Mouse (Mus musculus) heart, postnatal 25 days (tissue): ENCODE data around the gene Cst7. TPM values are rescaled to one million over a fixed set of nuclear protein-coding genes. Genes with fewer than 3 reads are reported as not detected.
"Not testable (repeated sequence)": the region's sequence is repeated elsewhere in the genome, so short reads cannot be mapped to it uniquely, and the experiment has no call there.

Experiments
- DNase-seq: peaks from one replicate; pipeline ENCODE4 v3.0.0; 2022; ENCODE audit warnings: low spot score
- intact Hi-C: fragments of 180-260 bp; cut with DNase I; formaldehyde crosslinking; loops from one replicate; pipeline ENCODE4 v1.15.1; 2025
- total RNA-seq, 2 experiments: library from RNA; stranded (reverse); gene quantifications; 2 replicates each; pipeline ENCODE4 v1.2.3; 2021

The Cst7 gene
- total RNA-seq, result not detected

GRCm38 (mm10) chr2:150569847-150570590 lies at the start of gene Cst7:
Cst7 (plus strand) TSS chr2:150570415.
- intact Hi-C loops, result no loop called here
- no peak for DNase-seq

- no peak for DNase-seq
- intact Hi-C loops, result no loop called here
Measured at GRCm38 (mm10) chr2:150525703-150526207, 44.5 kb upstream of the Cst7 start.

- DNase-seq, intact Hi-C loops: not testable (repeated sequence)
Measured at GRCm38 (mm10) chr2:150549576-150549975, 20.6 kb upstream of the Cst7 start.

- intact Hi-C loops, result loop anchor here (2.0 kb wide), 1 partner anchor 116 kb away; no protein-coding TSS in a partner anchor
- no peak for DNase-seq
Measured at GRCm38 (mm10) chr2:150558568-150558967, 11.6 kb upstream of the Cst7 start.

- DNase-seq, result no peak
- intact Hi-C loops, result no loop called here
Measured at GRCm38 (mm10) chr2:150567051-150567450, 3.2 kb upstream of the Cst7 start.

- intact Hi-C loops, result no loop called here
Measured at GRCm38 (mm10) chr2:150570761-150571160, 546 bp downstream of the Cst7 start.

GRCm38 (mm10) chr2:150572463-150572862 lies 2.2 kb downstream of the Cst7 start:
- intact Hi-C loops, result no loop called here
- DNase-seq, result no peak

More at GRCm38 (mm10) chr2:150570761-150571160, 546 bp downstream of the Cst7 start:
- no peak for DNase-seq

GRCm38 (mm10) chr2:150576256-150576655 lies 6.0 kb downstream of the Cst7 start:
- DNase-seq, result no peak
- intact Hi-C loops, result no loop called here

- no peak for DNase-seq
- intact Hi-C loops, result no loop called here
Measured at GRCm38 (mm10) chr2:150578603-150579002, 8.4 kb downstream of the Cst7 start.

GRCm38 (mm10) chr2:150579628-150580027 lies 9.4 kb downstream of the Cst7 start:
- intact Hi-C loops, result no loop called here
- DNase-seq, result no peak

- no peak for DNase-seq
- intact Hi-C loops, result no loop called here
Measured at GRCm38 (mm10) chr2:150589076-150589475, 18.9 kb downstream of the Cst7 start.

GRCm38 (mm10) chr2:150595411-150596190 lies 25.4 kb downstream of the Cst7 start:
- intact Hi-C loops, result no loop called here
- DNase-seq, result no peak

GRCm38 (mm10) chr2:150600263-150600662 lies 30.0 kb downstream of the Cst7 start:
- intact Hi-C loops, result no loop called here
- no peak for DNase-seq

- no peak for DNase-seq
- intact Hi-C loops, result no loop called here
Measured at GRCm38 (mm10) chr2:150602166-150602565, 32.0 kb downstream of the Cst7 start.

GRCm38 (mm10) chr2:150604802-150605201 lies 34.6 kb downstream of the Cst7 start:
- DNase-seq, result no peak
- intact Hi-C loops, result loop anchor here (5.0 kb wide), 1 partner anchor 302 kb away; the partner anchor contains the start of gene Gins1

- intact Hi-C loops, result loop anchor here (5.0 kb wide), 1 partner anchor 300 kb away; the partner anchor contains the start of gene Gins1
Measured at GRCm38 (mm10) chr2:150607086-150607485, 36.9 kb downstream of the Cst7 start.

GRCm38 (mm10) chr2:150608087-150608799 lies 38.0 kb downstream of the Cst7 start, which contains the start of gene Apmap:
Apmap (minus strand) TSS chr2:150608567.
- intact Hi-C loops, result loop anchor here (2.0 to 5.0 kb wide), 2 partner anchors 141 to 299 kb away; partner anchors contain the start of genes Entpd6 and Gins1

More at GRCm38 (mm10) chr2:150607086-150607485, 36.9 kb downstream of the Cst7 start:
- DNase-seq, result no peak

GRCm38 (mm10) chr2:150608872-150609560 lies 38.8 kb downstream of the Cst7 start:
- DNase-seq, result no peak
- intact Hi-C loops, result loop anchor here (1.0 to 5.0 kb wide), 3 partner anchors 66 to 298 kb away; partner anchors contain the start of genes Entpd6 and Gins1

More at GRCm38 (mm10) chr2:150608087-150608799, 38.0 kb downstream of the Cst7 start, which contains the start of gene Apmap:
- DNase-seq, result peak; percentile 87

- DNase-seq, result no peak
Measured at GRCm38 (mm10) chr2:150610097-150610496, 39.9 kb downstream of the Cst7 start.

More at GRCm38 (mm10) chr2:150610097-150610496, 39.9 kb downstream of the Cst7 start:
- intact Hi-C loops, result loop anchor here (10.0 kb wide), 1 partner anchor 395 kb away; no protein-coding TSS in a partner anchor
